Mouse (Mus musculus): ENCODE data around the gene Sept9. TPM values are rescaled to one million over a fixed set of nuclear protein-coding genes. Genes with fewer than 3 reads are reported as not detected.
A peak's percentile ranks its signal among the peaks of the same experiment; 100 is the strongest.

The Sept9 gene
- polyA plus RNA-seq, 1 experiment from 2014 or later, result 149 TPM

DNA sequence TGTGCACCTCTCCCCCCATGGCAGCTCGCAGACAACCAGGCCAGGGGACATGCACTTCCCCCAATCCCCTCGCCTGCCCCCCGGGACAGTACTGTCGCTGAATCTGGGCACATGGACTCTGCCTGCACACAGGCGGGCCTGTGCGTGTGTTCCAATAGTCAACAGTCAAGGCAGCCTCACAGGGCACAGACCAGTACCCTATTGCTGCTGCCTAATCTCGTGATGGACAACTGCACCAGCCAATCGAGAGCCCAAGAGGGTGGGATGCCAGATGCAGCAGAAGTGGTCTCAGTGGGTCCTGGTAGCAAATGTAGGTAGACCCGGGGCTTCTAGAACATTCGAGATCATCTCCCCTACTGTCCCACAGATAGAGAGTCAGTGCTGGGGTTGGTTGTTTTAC, 187.8 kb downstream of the Sept9 start:
- Histone ChIP-seq H3K9me3 (ENCODE audit: low read depth, low read length) (no peaks in the 10 kb centered on the region), H3K27me3 (ENCODE audit: insufficient read depth, low read length) (peaks cover 7% of the 10 kb centered on the region), H3K9ac (no peak overlapping the region), H3K36me3 (ENCODE audit: insufficient read depth) (no peaks in the 10 kb centered on the region), H3K4me1 (ENCODE audit: insufficient read depth) (0 out of 2 replicates have a peak, but pooled peaks cover 7% of the 10 kb centered on the region), H3K27ac (ENCODE audit: low read depth) (no peak overlapping the region), H3K4me3 (ENCODE audit: low read depth, low read length) (no peak overlapping the region), H3K4me2 (no peak overlapping the region)
- ATAC-seq (ENCODE audit: insufficient read depth) (no peak), DNase-seq (no peak)
- 70% methylated on average over 10 of the region's 10 CpGs for WGBS
- TF ChIP-seq CTCF (IDR thresholded peaks at IDR 0.05; ENCODE audit: low read depth), result no peak

DNA sequence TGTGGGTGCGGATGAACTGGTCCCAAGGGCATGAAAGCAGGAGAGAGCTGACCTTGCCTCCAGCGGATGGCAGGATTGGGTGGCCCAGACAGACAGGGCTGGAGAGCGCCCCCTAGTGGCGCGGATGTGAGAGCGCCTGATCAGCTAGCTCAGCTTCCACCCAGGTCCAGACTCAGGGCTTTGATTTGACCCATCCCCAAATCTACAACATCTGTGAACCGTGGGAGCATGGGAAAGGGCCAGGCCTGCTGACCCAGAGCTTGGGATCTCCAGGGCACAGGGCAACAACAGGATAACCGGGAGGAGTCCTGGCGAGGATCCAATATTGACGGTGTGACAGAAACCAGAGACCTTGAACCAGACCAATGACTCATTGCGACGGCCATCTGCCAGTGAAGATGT, 190.5 kb downstream of the Sept9 start:
- DNase-seq (peak; percentile 71), ATAC-seq (ENCODE audit: insufficient read depth) (0 out of 2 replicates have a peak, but pooled peaks have one; percentile 29)
- Histone ChIP-seq H3K4me1 (ENCODE audit: insufficient read depth) (peaks cover 7% of the 10 kb centered on the region), H3K27ac (ENCODE audit: low read depth) (no peak overlapping the region), H3K9ac (no peak overlapping the region), H3K27me3 (ENCODE audit: insufficient read depth, low read length) (peaks cover 29% of the 10 kb centered on the region), H3K36me3 (ENCODE audit: insufficient read depth) (no peaks in the 10 kb centered on the region), H3K9me3 (ENCODE audit: low read depth, low read length) (no peaks in the 10 kb centered on the region), H3K4me2 (no peak overlapping the region), H3K4me3 (ENCODE audit: low read depth, low read length) (no peak overlapping the region)
- peak; percentile 85 for TF ChIP-seq CTCF (IDR thresholded peaks at IDR 0.05; ENCODE audit: low read depth)
- 20% methylated on average over 12 of the region's 12 CpGs for WGBS

DNA sequence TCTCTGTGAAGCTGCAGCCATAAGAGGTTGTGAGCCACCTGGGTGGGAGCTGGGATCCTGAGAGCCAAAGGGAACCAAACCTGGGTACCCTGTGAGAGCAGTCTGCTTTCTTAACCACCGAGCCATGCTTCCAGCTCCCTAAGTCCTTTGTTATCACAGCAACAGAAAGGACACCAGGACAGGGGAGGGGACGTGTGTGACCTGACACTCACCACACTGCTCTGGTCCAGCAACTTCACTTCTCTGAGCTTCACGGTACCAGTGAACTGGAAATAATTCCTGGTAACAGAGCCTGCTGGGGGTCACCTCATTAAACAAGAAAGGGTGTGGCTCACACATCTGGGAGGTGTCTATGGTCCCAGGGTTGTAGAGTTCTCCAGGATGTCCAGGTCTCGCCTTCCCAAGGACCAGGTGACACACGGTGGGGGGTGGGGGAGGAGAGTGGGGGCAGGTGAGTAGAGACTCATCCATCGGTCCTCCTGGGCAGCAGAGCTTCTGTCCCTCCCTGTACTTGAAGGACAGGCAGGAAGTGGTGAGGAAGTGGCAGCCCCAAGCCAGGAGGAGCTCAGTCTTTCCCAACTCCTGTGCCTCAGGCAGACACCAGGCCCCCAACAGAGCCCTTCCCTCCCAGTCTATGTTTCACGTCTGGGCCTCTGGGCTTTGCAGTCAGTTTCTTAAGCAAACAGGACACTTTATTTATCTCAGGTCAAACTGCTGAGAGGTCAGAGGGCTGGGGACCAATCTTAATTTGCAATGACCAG, 191.5 kb downstream of the Sept9 start:
- H3K27ac ChIP-seq (ENCODE audit: low read depth), result no peak overlapping the region
- H3K9ac ChIP-seq, result no peak overlapping the region
- WGBS, result 20% methylated on average over 7 of the region's 7 CpGs

GRCm38 (mm10) chr11:117392251-117392650, 192.8 kb downstream of the Sept9 start:
- Histone ChIP-seq H3K9me3 (ENCODE audit: low read depth, low read length) (no peaks in the 10 kb centered on the region), H3K4me1 (ENCODE audit: insufficient read depth) (peaks cover 9% of the 10 kb centered on the region), H3K9ac (no peak overlapping the region), H3K4me3 (ENCODE audit: low read depth, low read length) (no peak overlapping the region), H3K4me2 (no peak overlapping the region), H3K36me3 (ENCODE audit: insufficient read depth) (no peaks in the 10 kb centered on the region), H3K27me3 (ENCODE audit: insufficient read depth, low read length) (peaks cover 23% of the 10 kb centered on the region), H3K27ac (ENCODE audit: low read depth) (no peak overlapping the region)
- no peak for ATAC-seq (ENCODE audit: insufficient read depth)
- WGBS, result 86% methylated on average over 2 of the region's 2 CpGs
- peak; percentile 60 for TF ChIP-seq CTCF (IDR thresholded peaks at IDR 0.05; ENCODE audit: low read depth)
- peak; percentile 40 for DNase-seq

More for the DNA sequence above, 191.5 kb downstream of the Sept9 start:
- Histone ChIP-seq H3K4me1 (ENCODE audit: insufficient read depth) (peaks cover 9% of the 10 kb centered on the region), H3K27me3 (ENCODE audit: insufficient read depth, low read length) (peaks cover 24% of the 10 kb centered on the region), H3K9me3 (ENCODE audit: low read depth, low read length) (no peaks in the 10 kb centered on the region), H3K36me3 (ENCODE audit: insufficient read depth) (no peaks in the 10 kb centered on the region), H3K4me2 (no peak overlapping the region), H3K4me3 (ENCODE audit: low read depth, low read length) (no peak overlapping the region)
- TF ChIP-seq CTCF (IDR thresholded peaks at IDR 0.05; ENCODE audit: low read depth), result no peak
- no peak for ATAC-seq (ENCODE audit: insufficient read depth)
- DNase-seq, result no peak

DNA sequence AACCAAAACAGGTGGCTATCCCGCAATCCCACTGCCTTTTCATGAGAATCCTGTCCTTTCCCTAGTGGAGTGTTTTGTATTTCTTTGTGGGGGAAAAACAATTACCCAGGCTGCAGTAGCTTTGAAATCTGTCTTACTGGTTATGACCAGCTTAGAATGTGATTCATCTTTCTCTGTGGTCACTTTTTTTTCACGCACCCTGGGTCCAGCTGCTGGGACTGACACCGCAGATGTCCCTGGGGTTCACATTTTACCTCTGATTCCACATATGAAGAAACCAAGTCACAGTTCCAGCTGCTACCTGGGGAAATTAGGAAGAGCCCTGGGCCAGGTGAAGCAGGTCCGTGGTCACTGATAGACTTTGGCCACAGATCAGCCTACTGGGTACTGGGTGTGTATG, 194.3 kb downstream of the Sept9 start:
- no peak for TF ChIP-seq CTCF (IDR thresholded peaks at IDR 0.05; ENCODE audit: low read depth)
- Histone ChIP-seq H3K36me3 (ENCODE audit: insufficient read depth) (no peaks in the 10 kb centered on the region), H3K4me2 (no peak overlapping the region), H3K4me1 (ENCODE audit: insufficient read depth) (peaks cover 9% of the 10 kb centered on the region), H3K27me3 (ENCODE audit: insufficient read depth, low read length) (peaks cover 30% of the 10 kb centered on the region), H3K27ac (ENCODE audit: low read depth) (no peak overlapping the region), H3K9ac (no peak overlapping the region), H3K4me3 (ENCODE audit: low read depth, low read length) (no peak overlapping the region), H3K9me3 (ENCODE audit: low read depth, low read length) (no peaks in the 10 kb centered on the region)
- ATAC-seq (ENCODE audit: insufficient read depth), result no peak
- 61% methylated on average over 4 of the region's 4 CpGs for WGBS
- DNase-seq, result no peak

- Histone ChIP-seq H3K9ac (peak overlapping the region; percentile 3; the same call in 1 of the 2 replicates), H3K4me1 (ENCODE audit: insufficient read depth) (peaks cover 9% of the 10 kb centered on the region), H3K27me3 (ENCODE audit: insufficient read depth, low read length) (peaks cover 34% of the 10 kb centered on the region), H3K4me3 (ENCODE audit: low read depth, low read length) (peak overlapping the region; percentile 4; the same call in 1 of the 2 replicates), H3K36me3 (ENCODE audit: insufficient read depth) (no peaks in the 10 kb centered on the region), H3K27ac (ENCODE audit: low read depth) (no peak overlapping the region), H3K4me2 (peak overlapping the region; percentile 49; the same call in 1 of the 2 replicates), H3K9me3 (ENCODE audit: low read depth, low read length) (no peaks in the 10 kb centered on the region)
- ATAC-seq (ENCODE audit: insufficient read depth) (peak; percentile 21; the same call in 1 of the 2 replicates), DNase-seq (peak; percentile 64)
- TF ChIP-seq CTCF (IDR thresholded peaks at IDR 0.05; ENCODE audit: low read depth), result no peak
- WGBS, result 1% methylated on average over 34 of the region's 34 CpGs
Observed at GRCm38 (mm10) chr11:117394230-117395137, 195.0 kb downstream of the Sept9 start.
